Mouse (Mus musculus) C2C12 (cell line): ENCODE results near the gene Nav2. TPM values are rescaled to one million over a fixed set of nuclear protein-coding genes. Genes with fewer than 3 reads are reported as not detected.

Experiments used
- H3K27me3 ChIP-seq: one replicate; pipeline ENCODE4 v1.6.1; 2011; ENCODE audit not compliant: control insufficient read depth, insufficient read depth, insufficient read length
- H3K36me3 ChIP-seq: one replicate; pipeline ENCODE4 v1.6.1; 2011; ENCODE audit not compliant: control insufficient read depth, insufficient read depth
- H3K4me3 ChIP-seq: one replicate; pipeline ENCODE4 v1.5.1; 2011; ENCODE audit warnings: mild to moderate bottlenecking, control low read depth; ENCODE audit not compliant: poor library complexity, insufficient read depth, severe bottlenecking
- H3K79me2 ChIP-seq: one replicate; pipeline ENCODE4 v1.6.1; 2011; ENCODE audit not compliant: control insufficient read depth, insufficient read depth
- H3K79me3 ChIP-seq: one replicate; pipeline ENCODE4 v1.6.1; 2011; ENCODE audit warnings: low read depth, control low read depth
- H3ac ChIP-seq: one replicate; pipeline ENCODE3; 2011; ENCODE audit warnings: low read depth; ENCODE audit not compliant: control insufficient read depth, insufficient read length
- CEBPB ChIP-seq: IDR thresholded peaks from one replicate; pipeline ENCODE4 v1.6.1; 2011; ENCODE audit warnings: low read depth, mild to moderate bottlenecking, control low read depth, moderate library complexity
- CTCF ChIP-seq: IDR thresholded peaks from one replicate; pipeline ENCODE4 v1.5.1; 2011; ENCODE audit not compliant: control insufficient read depth, insufficient read depth, insufficient read length
- FOSL1 ChIP-seq: IDR thresholded peaks from one replicate; pipeline ENCODE4 v1.8.0; 2011; ENCODE audit warnings: mild to moderate bottlenecking, low read length; ENCODE audit not compliant: poor library complexity, insufficient read depth, severe bottlenecking
- MAX ChIP-seq: IDR thresholded peaks from one replicate; pipeline ENCODE4 v1.6.1; 2011; ENCODE audit warnings: mild to moderate bottlenecking, control low read depth
- MYOD1 ChIP-seq: IDR thresholded peaks from one replicate; pipeline ENCODE4 v1.6.1; 2011; ENCODE audit warnings: low read depth; ENCODE audit not compliant: control insufficient read depth, insufficient read length
- MYOG ChIP-seq: IDR thresholded peaks from one replicate; pipeline ENCODE4 v1.6.1; 2011; ENCODE audit not compliant: control insufficient read depth, insufficient read length; ENCODE audit errors: extremely low read depth
- USF1 ChIP-seq: IDR thresholded peaks from one replicate; pipeline ENCODE4 v1.6.1; 2011; ENCODE audit warnings: low read depth, mild to moderate bottlenecking, control low read depth, moderate library complexity
- polyA plus RNA-seq: library from polyadenylated mRNA; unstranded; fragments of >200 nt; fragmentation: generic; extraction: Trizol; gene quantifications from one replicate; pipeline ENCODE4 v1.2.1, GENCODE M21; 2012; ENCODE audit warnings: missing spikeins

Gene Nav2
- polyA plus RNA-seq, 1 experiment, result 4.7 TPM

GRCm38 (mm10) chr7:49448580-49448979 is 540.1 kb downstream of the Nav2 start:
- H3K79me2 ChIP-seq, result no peaks in the 10 kb centered on the region
- no peak for TF ChIP-seq FOSL1
- TF ChIP-seq MAX, result no peak
- TF ChIP-seq USF1, result no peak
- no peak for TF ChIP-seq MYOG
- no peak for TF ChIP-seq MYOD1
- TF ChIP-seq CTCF, result no peak
- TF ChIP-seq CEBPB, result no peak
- H3K36me3 ChIP-seq, result no peaks in the 10 kb centered on the region

GRCm38 (mm10) chr7:49450261-49451141 is 542.0 kb downstream of the Nav2 start:
- no peak overlapping the region for H3K4me3 ChIP-seq

More at GRCm38 (mm10) chr7:49448580-49448979, 540.1 kb downstream of the Nav2 start:
- Histone ChIP-seq H3K4me3 (no peak overlapping the region), H3ac (no peak overlapping the region), H3K79me3 (no peaks in the 10 kb centered on the region), H3K27me3 (no peaks in the 10 kb centered on the region)

GRCm38 (mm10) chr7:49451240-49451639 is 542.7 kb downstream of the Nav2 start:
- H3K4me3 ChIP-seq, result no peak overlapping the region
- no peak overlapping the region for H3ac ChIP-seq

More at GRCm38 (mm10) chr7:49450261-49451141, 542.0 kb downstream of the Nav2 start:
- no peaks in the 10 kb centered on the region for H3K79me2 ChIP-seq
- no peaks in the 10 kb centered on the region for H3K36me3 ChIP-seq
- H3ac ChIP-seq, result no peak overlapping the region
- TF ChIP-seq MYOD1 (no peak), USF1 (no peak), MAX (no peak), CEBPB (no peak), CTCF (no peak), FOSL1 (no peak), MYOG (no peak)
- no peaks in the 10 kb centered on the region for H3K79me3 ChIP-seq
- no peaks in the 10 kb centered on the region for H3K27me3 ChIP-seq

GRCm38 (mm10) chr7:49452274-49452673 is 543.8 kb downstream of the Nav2 start:
- TF ChIP-seq CTCF (no peak), MYOG (no peak), USF1 (no peak), MYOD1 (no peak), CEBPB (no peak), MAX (no peak), FOSL1 (no peak)
- H3K36me3 ChIP-seq, result no peaks in the 10 kb centered on the region
- H3K79me2 ChIP-seq, result no peaks in the 10 kb centered on the region
- no peak overlapping the region for H3ac ChIP-seq
- H3K4me3 ChIP-seq, result no peak overlapping the region
- H3K27me3 ChIP-seq, result no peaks in the 10 kb centered on the region
- H3K79me3 ChIP-seq, result no peaks in the 10 kb centered on the region

More at GRCm38 (mm10) chr7:49451240-49451639, 542.7 kb downstream of the Nav2 start:
- Histone ChIP-seq H3K27me3 (no peaks in the 10 kb centered on the region), H3K79me2 (no peaks in the 10 kb centered on the region), H3K79me3 (no peaks in the 10 kb centered on the region), H3K36me3 (no peaks in the 10 kb centered on the region)
- no peak for TF ChIP-seq MYOG
- TF ChIP-seq CEBPB, result peak; percentile 50

GRCm38 (mm10) chr7:49454601-49455000 is 546.1 kb downstream of the Nav2 start:
- Histone ChIP-seq H3K4me3 (no peak overlapping the region), H3K79me2 (no peaks in the 10 kb centered on the region), H3K79me3 (no peaks in the 10 kb centered on the region), H3K36me3 (no peaks in the 10 kb centered on the region), H3K27me3 (no peaks in the 10 kb centered on the region), H3ac (no peak overlapping the region)
- TF ChIP-seq CEBPB (no peak), CTCF (no peak), MYOD1 (no peak), USF1 (no peak), FOSL1 (no peak), MYOG (no peak), MAX (no peak)

- TF ChIP-seq CEBPB (no peak), CTCF (peak; percentile 67)
- no peaks in the 10 kb centered on the region for H3K79me2 ChIP-seq
- no peaks in the 10 kb centered on the region for H3K79me3 ChIP-seq
- no peaks in the 10 kb centered on the region for H3K27me3 ChIP-seq
- H3K4me3 ChIP-seq, result no peak overlapping the region
- H3ac ChIP-seq, result no peak overlapping the region
- H3K36me3 ChIP-seq, result no peaks in the 10 kb centered on the region
Observed at GRCm38 (mm10) chr7:49456148-49456547, 547.6 kb downstream of the Nav2 start.
